In the genomic region with DNA sequence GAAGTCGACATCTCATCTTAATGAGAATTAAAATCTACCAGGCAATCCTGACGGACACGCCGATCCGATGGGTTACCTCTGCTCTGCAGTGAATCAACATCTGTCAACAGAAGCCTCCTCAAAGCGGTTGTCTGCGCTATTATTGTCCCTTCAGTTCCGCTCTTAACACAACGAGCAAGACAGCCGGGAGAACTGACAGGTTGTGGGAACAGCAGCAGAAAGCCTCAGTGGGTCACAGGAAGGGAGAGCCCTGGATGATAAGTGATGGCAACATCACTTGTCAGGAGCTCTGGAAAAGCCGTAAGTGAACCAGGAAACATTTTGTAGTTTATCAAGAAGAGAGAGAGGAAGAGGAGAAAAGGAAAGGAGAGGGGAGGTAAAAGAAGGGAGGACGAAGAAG, we compare ENCODE assay signal across 9 mouse cellular contexts. TPM values are rescaled to one million over a fixed set of nuclear protein-coding genes. Genes with fewer than 3 reads are reported as not detected.
DNase-seq lines count a peak whose midpoint lies in the region; ATAC-seq lines count a peak whose summit lies in the region.
"Had no signal": no experiment of that assay in that cellular context is flagged by ENCODE, and none has a peak within 500 bp of the region (broad histone marks: within the 10 kb centered on the region; RNA-seq: fewer than 3 reads in every experiment).

No protein-coding gene starts in this region.

- no peak overlapping the region for H3K27ac ChIP-seq in neural tube, embryonic 11.5 days (ENCODE audit: low read depth, low read length)
- H3K27ac ChIP-seq in embryonic facial prominence, embryonic 12.5 days, result 0 out of 2 replicates have a peak overlapping the region, but pooled peaks have one; percentile 37
- H3K27ac ChIP-seq in intestine, embryonic 16.5 days (ENCODE audit: low read length), result peak overlapping the region; percentile 57
- H3K27ac ChIP-seq in neural tube, embryonic 13.5 days (replicated peaks), result no peak overlapping the region

- peak overlapping the region; percentile 69 for H3K4me2 ChIP-seq in neural tube, embryonic 11.5 days (ENCODE audit: low read depth)
- H3K4me2 ChIP-seq in embryonic facial prominence, embryonic 12.5 days (replicated peaks), result peak overlapping the region; percentile 67
- H3K4me2 ChIP-seq in intestine, embryonic 16.5 days (ENCODE audit: low read depth, low read length), result peak overlapping the region; percentile 71
- peak overlapping the region; percentile 53 for H3K4me2 ChIP-seq in neural tube, embryonic 13.5 days

- 2% methylated on average over 12 of the region's 12 CpGs for WGBS in neural tube, embryonic 11.5 days
- WGBS in embryonic facial prominence, embryonic 12.5 days, result 1% methylated on average over 12 of the region's 12 CpGs
- WGBS in intestine, embryonic 16.5 days, result 2% methylated on average over 12 of the region's 12 CpGs
- 0% methylated on average over 12 of the region's 12 CpGs for WGBS in neural tube, embryonic 13.5 days

- peak overlapping the region; percentile 44 for H3K9ac ChIP-seq in neural tube, embryonic 11.5 days (ENCODE audit: low read length)
- peak overlapping the region; percentile 43; the same call in 1 of the 2 replicates for H3K9ac ChIP-seq in embryonic facial prominence, embryonic 12.5 days
- peak overlapping the region; percentile 62 for H3K9ac ChIP-seq in intestine, embryonic 16.5 days (ENCODE audit: low read depth, low read length)
- peak overlapping the region; percentile 54 for H3K9ac ChIP-seq in neural tube, embryonic 13.5 days

- 0 out of 2 replicates have a peak, but pooled peaks cover 5% of the 10 kb centered on the region for H3K4me1 ChIP-seq in neural tube, embryonic 11.5 days (ENCODE audit: control insufficient read depth, insufficient read depth, low read length)
- 0 out of 2 replicates have a peak, but pooled peaks cover 8% of the 10 kb centered on the region for H3K4me1 ChIP-seq in embryonic facial prominence, embryonic 12.5 days
- H3K4me1 ChIP-seq in intestine, embryonic 16.5 days (ENCODE audit: control insufficient read depth, insufficient read depth, low read length), result peaks cover 8% of the 10 kb centered on the region; the same call in 1 of the 2 replicates
- H3K4me1 ChIP-seq in neural tube, embryonic 13.5 days (replicated peaks), result peaks cover 9% of the 10 kb centered on the region

- no peaks in the 10 kb centered on the region for H3K36me3 ChIP-seq in neural tube, embryonic 11.5 days (ENCODE audit: control insufficient read depth, insufficient read depth, low read length)
- H3K36me3 ChIP-seq in embryonic facial prominence, embryonic 12.5 days, result no peaks in the 10 kb centered on the region
- no peaks in the 10 kb centered on the region for H3K36me3 ChIP-seq in intestine, embryonic 16.5 days (ENCODE audit: control insufficient read depth, insufficient read depth, low read length)
- H3K36me3 ChIP-seq in neural tube, embryonic 13.5 days, result no peaks in the 10 kb centered on the region

- ATAC-seq in neural tube, embryonic 11.5 days (ENCODE audit: insufficient read depth, low FRiP score, low TSS enrichment), result no peak
- no peak for ATAC-seq in embryonic facial prominence, embryonic 12.5 days (ENCODE audit: insufficient number of reproducible peaks, insufficient read depth, low FRiP score, low TSS enrichment)
- ATAC-seq in intestine, embryonic 16.5 days, result no peak
- ATAC-seq in neural tube, embryonic 13.5 days (ENCODE audit: low read depth), result no peak

- no peaks in the 10 kb centered on the region for H3K27me3 ChIP-seq in neural tube, embryonic 11.5 days (ENCODE audit: control insufficient read depth, insufficient read depth, low read length)
- H3K27me3 ChIP-seq in embryonic facial prominence, embryonic 12.5 days, result no peaks in the 10 kb centered on the region
- no peaks in the 10 kb centered on the region for H3K27me3 ChIP-seq in intestine, embryonic 16.5 days (replicated peaks; ENCODE audit: control insufficient read depth, insufficient read depth, low read length)
- no peaks in the 10 kb centered on the region for H3K27me3 ChIP-seq in neural tube, embryonic 13.5 days

- DNase-seq in neural tube, embryonic 11.5 days (ENCODE audit: low spot score), result no peak
- no peak for DNase-seq in neural tube, embryonic 10.5 days (ENCODE audit: extremely low spot score, low spot score)
- no peak for DNase-seq in gastrocnemius, postnatal 4 days (ENCODE audit: low spot score in 2 of 2)
- DNase-seq in thymus, adult 18-20 months, result no peak
- no peak for DNase-seq in cerebellum, adult 8-10 months

- peak overlapping the region; percentile 39 for H3K4me3 ChIP-seq in neural tube, embryonic 11.5 days (ENCODE audit: low read depth, low read length)
- H3K4me3 ChIP-seq in embryonic facial prominence, embryonic 12.5 days, result peak overlapping the region; percentile 50
- H3K4me3 ChIP-seq in intestine, embryonic 16.5 days (ENCODE audit: low read length), result peak overlapping the region; percentile 58
- H3K4me3 ChIP-seq in neural tube, embryonic 13.5 days, result peak overlapping the region; percentile 35

- no peaks in the 10 kb centered on the region for H3K9me3 ChIP-seq in neural tube, embryonic 11.5 days (ENCODE audit: control insufficient read depth, low read length)
- no peaks in the 10 kb centered on the region for H3K9me3 ChIP-seq in embryonic facial prominence, embryonic 12.5 days
- H3K9me3 ChIP-seq in intestine, embryonic 16.5 days (ENCODE audit: control insufficient read depth, low read length), result no peaks in the 10 kb centered on the region
- H3K9me3 ChIP-seq in neural tube, embryonic 13.5 days, result no peaks in the 10 kb centered on the region

RNA-seq across cellular contexts. Expression of a gene that starts 12.0 kb away (rescaled TPM):
- polyA plus RNA-seq in neural tube, embryonic 11.5 days (2014; fragmentation: Nextera tagmentation; extraction: Ambion mirVana), result 13.3 and 13.7 TPM in 2 replicates
- polyA plus RNA-seq in embryonic facial prominence, embryonic 12.5 days (2016; fragmentation: Nextera tagmentation; extraction: Ambion mirVana), result 12.9 and 13.9 TPM in 2 replicates
- polyA plus RNA-seq in intestine, embryonic 16.5 days (2015; fragmentation: Nextera tagmentation; extraction: Ambion mirVana), result 10.2 and 11.2 TPM in 2 replicates
- polyA plus RNA-seq in neural tube, embryonic 13.5 days (2015; fragmentation: Nextera tagmentation; extraction: Ambion mirVana), result 9.5 and 10.3 TPM in 2 replicates
- 1 to 10 TPM; 6.2 to 6.6 TPM for total RNA-seq in gastrocnemius, postnatal 4 days (2021)

RNA-seq across cellular contexts. Expression of a gene that starts 30.0 kb away (rescaled TPM):
- polyA plus RNA-seq in neural tube, embryonic 11.5 days (2014; fragmentation: Nextera tagmentation; extraction: Ambion mirVana), result 0.16 TPM in 1 of 2 replicates, not detected in the other
- 0.10 and 0.20 TPM in 2 replicates for polyA plus RNA-seq in embryonic facial prominence, embryonic 12.5 days (2016; fragmentation: Nextera tagmentation; extraction: Ambion mirVana)
- polyA plus RNA-seq in intestine, embryonic 16.5 days (2015; fragmentation: Nextera tagmentation; extraction: Ambion mirVana), result 0.07 and 0.11 TPM in 2 replicates
- 0.07 TPM in 1 of 2 replicates, not detected in the other for polyA plus RNA-seq in neural tube, embryonic 13.5 days (2015; fragmentation: Nextera tagmentation; extraction: Ambion mirVana)
- not detected for total RNA-seq in gastrocnemius, postnatal 4 days (2021)
- total RNA-seq: heart, adult 18-20 months had no signal

RNA-seq across cellular contexts. Expression of a gene that starts 53.0 kb away (rescaled TPM):
- 0.65 and 0.81 TPM in 2 replicates for polyA plus RNA-seq in neural tube, embryonic 11.5 days (2014; fragmentation: Nextera tagmentation; extraction: Ambion mirVana)
- 1.6 TPM in 2 replicates for polyA plus RNA-seq in embryonic facial prominence, embryonic 12.5 days (2016; fragmentation: Nextera tagmentation; extraction: Ambion mirVana)
- polyA plus RNA-seq in intestine, embryonic 16.5 days (2015; fragmentation: Nextera tagmentation; extraction: Ambion mirVana), result 0.12 TPM in 2 replicates
- 0.12 and 0.21 TPM in 2 replicates for polyA plus RNA-seq in neural tube, embryonic 13.5 days (2015; fragmentation: Nextera tagmentation; extraction: Ambion mirVana)
- under 1 TPM in 1 of 2 experiments, not detected in 1; 0.23 TPM for total RNA-seq in gastrocnemius, postnatal 4 days (2021)
- total RNA-seq: heart, adult 18-20 months had no signal

Comparison
In these comparisons a context has a peak if more than half of its experiments do, and no peak if none do; other contexts are left out.
1. H3K27ac ChIP-seq: peak in embryonic facial prominence, embryonic 12.5 days (single experiment) and intestine, embryonic 16.5 days (single experiment); none in neural tube, embryonic 11.5 days (single experiment) and neural tube, embryonic 13.5 days (single experiment).
2. Peak in every context shown above with its lines, with median percentiles within 50 percentile points of each other: H3K4me2 ChIP-seq, H3K4me3 ChIP-seq and H3K9ac ChIP-seq.